Mouse (Mus musculus) liver (tissue): ENCODE data around the gene Slc26a5.

Experiments used
- DNase-seq: peaks from one replicate; pipeline ENCODE4 v3.0.0-alpha.2; 2020; ENCODE audit warnings: mixed read lengths

The Slc26a5 gene

GRCm38 (mm10) chr5:21803691-21804188, 61.7 kb downstream of the Slc26a5 start:
- DNase-seq, result no peak

- no peak for DNase-seq
Measured at GRCm38 (mm10) chr5:21802907-21803306, 62.5 kb downstream of the Slc26a5 start.

GRCm38 (mm10) chr5:21792166-21792565, 73.2 kb downstream of the Slc26a5 start:
- DNase-seq, result no peak

GRCm38 (mm10) chr5:21789061-21789460, 76.3 kb downstream of the Slc26a5 start:
- DNase-seq, result no peak

- DNase-seq, result no peak
Measured at GRCm38 (mm10) chr5:21787186-21788105, 78.0 kb downstream of the Slc26a5 start.

GRCm38 (mm10) chr5:21786258-21787185, 78.9 kb downstream of the Slc26a5 start:
- peak; percentile 95 for DNase-seq

- DNase-seq, result peak; percentile 11
Measured at GRCm38 (mm10) chr5:21785776-21786175, 79.6 kb downstream of the Slc26a5 start.

- peak; percentile 92 for DNase-seq
Measured at GRCm38 (mm10) chr5:21785053-21785452, 80.4 kb downstream of the Slc26a5 start, which contains the start of the genes Dnajc2 and Psmc2. Gene Dnajc2, minus strand, starts transcription at chr5:21785251. Gene Psmc2, plus strand, starts transcription at chr5:21785283.

GRCm38 (mm10) chr5:21784161-21785052, 81.0 kb downstream of the Slc26a5 start:
- peak; percentile 60 for DNase-seq

GRCm38 (mm10) chr5:21776491-21776890, 88.9 kb downstream of the Slc26a5 start:
- DNase-seq, result no peak

- no peak for DNase-seq
Measured at GRCm38 (mm10) chr5:21769841-21770240, 95.6 kb downstream of the Slc26a5 start.

GRCm38 (mm10) chr5:21768506-21768905, 96.9 kb downstream of the Slc26a5 start:
- DNase-seq, result no peak
